Mouse (Mus musculus) thymus, postnatal 25 days (tissue): ENCODE data around the gene Tenm4.

Experiments used
- DNase-seq: peaks from one replicate; pipeline ENCODE4 v3.0.0; 2022

Tenm4 gene

GRCm38 (mm10) chr7:96204809-96205350, 33.8 kb downstream of the Tenm4 start:
- no peak for DNase-seq

GRCm38 (mm10) chr7:96207071-96207470, 36.0 kb downstream of the Tenm4 start:
- DNase-seq = no peak

GRCm38 (mm10) chr7:96209783-96210524, 38.9 kb downstream of the Tenm4 start:
- no peak for DNase-seq

GRCm38 (mm10) chr7:96210525-96211369, 39.7 kb downstream of the Tenm4 start:
- no peak for DNase-seq

GRCm38 (mm10) chr7:96211618-96212021, 40.6 kb downstream of the Tenm4 start:
- no peak for DNase-seq

- no peak for DNase-seq
Observed at GRCm38 (mm10) chr7:96212224-96212591, 41.2 kb downstream of the Tenm4 start.

GRCm38 (mm10) chr7:96212592-96213541, 41.8 kb downstream of the Tenm4 start:
- no peak for DNase-seq

- no peak for DNase-seq
Observed at GRCm38 (mm10) chr7:96213741-96214140, 42.7 kb downstream of the Tenm4 start.

- no peak for DNase-seq
Observed at GRCm38 (mm10) chr7:96214876-96215275, 43.8 kb downstream of the Tenm4 start.

GRCm38 (mm10) chr7:96215894-96216509, 45.0 kb downstream of the Tenm4 start:
- no peak for DNase-seq

GRCm38 (mm10) chr7:96219386-96219785, 48.3 kb downstream of the Tenm4 start:
- DNase-seq = no peak

- no peak for DNase-seq
Observed at GRCm38 (mm10) chr7:96220647-96221046, 49.6 kb downstream of the Tenm4 start.

- DNase-seq = no peak
Observed at GRCm38 (mm10) chr7:96222569-96222968, 51.5 kb downstream of the Tenm4 start.

GRCm38 (mm10) chr7:96228562-96229268, 57.7 kb downstream of the Tenm4 start:
- no peak for DNase-seq

GRCm38 (mm10) chr7:96230006-96230719, 59.1 kb downstream of the Tenm4 start:
- DNase-seq = no peak

GRCm38 (mm10) chr7:96230720-96231241, 59.7 kb downstream of the Tenm4 start:
- no peak for DNase-seq

- no peak for DNase-seq
Observed at GRCm38 (mm10) chr7:96235847-96236246, 64.8 kb downstream of the Tenm4 start.

GRCm38 (mm10) chr7:96240661-96241060, 69.6 kb downstream of the Tenm4 start:
- DNase-seq = no peak

GRCm38 (mm10) chr7:96242328-96243185, 71.5 kb downstream of the Tenm4 start:
- no peak for DNase-seq

GRCm38 (mm10) chr7:96244796-96245195, 73.8 kb downstream of the Tenm4 start:
- DNase-seq = no peak
